Mouse (Mus musculus) midbrain, embryonic 12.5 days (tissue): ENCODE data around the gene Hist3h2a. TPM values are rescaled to one million over a fixed set of nuclear protein-coding genes. Genes with fewer than 3 reads are reported as not detected.
A peak's percentile ranks its signal among the peaks of the same experiment; 100 is the strongest.

Experiments used
- ATAC-seq: fragments of 200-750 bp; cut with Nextera tagmentation; 2 replicates; pipeline ENCODE4 v1.8.0; 2017; ENCODE audit warnings: low read depth, moderate TSS enrichment, moderate library complexity; ENCODE audit not compliant: low FRiP score
- H3K27ac ChIP-seq: fragments of 300-500 bp; sonication (generic); replicated peaks from 2 replicates; pipeline ENCODE4 v1.5.1; 2016; ENCODE audit warnings: mild to moderate bottlenecking
- H3K27me3 ChIP-seq: fragments of 300-500 bp; sonication (generic); 2 replicates; pipeline ENCODE4 v1.6.1; 2016; ENCODE audit warnings: mild to moderate bottlenecking
- H3K36me3 ChIP-seq: fragments of 300-500 bp; sonication (generic); 2 replicates; pipeline ENCODE4 v1.6.1; 2016
- H3K4me1 ChIP-seq: fragments of 300-500 bp; sonication (generic); 2 replicates; pipeline ENCODE4 v1.6.1; 2016
- H3K4me2 ChIP-seq: fragments of 300-500 bp; sonication (generic); replicated peaks from 2 replicates; pipeline ENCODE4 v1.6.1; 2016; ENCODE audit warnings: mild to moderate bottlenecking, moderate library complexity
- H3K4me3 ChIP-seq: fragments of 300-500 bp; sonication (generic); 2 replicates; pipeline ENCODE4 v1.5.1; 2016; ENCODE audit warnings: mild to moderate bottlenecking
- H3K9ac ChIP-seq: fragments of 300-500 bp; sonication (generic); replicated peaks from 2 replicates; pipeline ENCODE4 v1.6.1; 2016; ENCODE audit warnings: mild to moderate bottlenecking, moderate library complexity
- H3K9me3 ChIP-seq: fragments of 300-500 bp; sonication (generic); 2 replicates; pipeline ENCODE4 v1.6.1; 2016; ENCODE audit warnings: mild to moderate bottlenecking
- WGBS: fragments of 180-500 bp; shearing (Covaris S2); methylation state at CpG from one replicate; pipeline ENCODE4 v1.1.7; 2016; 5-methylcytosine and 5-hydroxymethylcytosine counted together
- polyA plus RNA-seq: library from polyadenylated mRNA; unstranded; fragments of >200 nt; fragmentation: Nextera tagmentation; extraction: Ambion mirVana; gene quantifications from 2 replicates; pipeline ENCODE4 v1.2.1, GENCODE M21; 2016

Gene Hist3h2a
- polyA plus RNA-seq, 1 experiment from 2014 or later = 87.5 TPM

DNA sequence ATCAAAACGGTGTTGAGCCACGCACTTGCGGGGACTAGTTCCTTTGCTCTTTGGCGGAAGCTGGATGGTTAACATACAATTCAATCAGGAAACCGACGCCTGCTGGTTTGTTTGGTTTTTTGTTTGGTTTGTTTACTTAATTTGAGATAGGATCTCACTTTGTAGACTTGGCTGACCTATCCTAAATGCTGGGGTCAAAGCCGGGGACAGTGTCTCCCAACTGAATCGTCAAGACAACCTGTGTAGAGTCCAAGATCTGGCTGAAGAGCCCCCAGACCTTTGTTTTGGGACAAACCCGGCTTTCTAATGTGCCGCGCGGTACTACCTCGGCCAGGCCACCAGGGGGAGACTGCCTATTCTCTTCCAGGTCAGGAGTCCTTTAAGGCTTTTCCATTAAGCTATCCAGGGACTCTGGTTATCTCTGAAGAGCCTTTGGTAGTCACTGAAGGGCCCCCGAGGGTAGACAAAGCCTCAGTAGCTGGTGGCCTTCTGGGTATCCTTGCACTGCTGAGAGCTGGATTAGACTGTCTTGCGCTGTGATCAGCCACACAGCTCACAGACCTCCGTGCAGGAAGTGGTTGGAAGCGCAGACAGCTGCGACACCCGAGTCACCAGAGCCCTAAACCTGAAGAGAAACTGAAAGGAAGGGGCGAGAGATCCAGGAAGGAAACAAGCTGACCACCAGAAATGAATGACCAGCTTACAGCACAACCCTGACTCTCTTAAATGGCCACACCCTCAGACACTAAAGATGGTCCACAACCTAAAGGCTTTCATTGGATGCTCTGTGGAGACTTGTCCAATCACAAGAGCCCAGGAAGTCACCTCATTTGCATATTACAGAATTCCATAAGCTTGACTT is 26.5 kb upstream of the Hist3h2a start:
- H3K27me3 ChIP-seq = no peaks in the 10 kb centered on the region
- H3K9me3 ChIP-seq = no peaks in the 10 kb centered on the region
- ATAC-seq = peak; percentile 68; the same call in 1 of the 2 replicates
- no peak overlapping the region for H3K9ac ChIP-seq
- peaks cover 21% of the 10 kb centered on the region for H3K36me3 ChIP-seq
- no peak overlapping the region for H3K4me3 ChIP-seq
- 0 out of 2 replicates have a peak, but pooled peaks cover 2% of the 10 kb centered on the region for H3K4me1 ChIP-seq
- peak overlapping the region; percentile 21; the same call in 1 of the 2 replicates for H3K4me2 ChIP-seq
- WGBS = 35% methylated on average over 20 of the region's 20 CpGs
- H3K27ac ChIP-seq = peak overlapping the region; percentile 60; the same call in 1 of the 2 replicates

DNA sequence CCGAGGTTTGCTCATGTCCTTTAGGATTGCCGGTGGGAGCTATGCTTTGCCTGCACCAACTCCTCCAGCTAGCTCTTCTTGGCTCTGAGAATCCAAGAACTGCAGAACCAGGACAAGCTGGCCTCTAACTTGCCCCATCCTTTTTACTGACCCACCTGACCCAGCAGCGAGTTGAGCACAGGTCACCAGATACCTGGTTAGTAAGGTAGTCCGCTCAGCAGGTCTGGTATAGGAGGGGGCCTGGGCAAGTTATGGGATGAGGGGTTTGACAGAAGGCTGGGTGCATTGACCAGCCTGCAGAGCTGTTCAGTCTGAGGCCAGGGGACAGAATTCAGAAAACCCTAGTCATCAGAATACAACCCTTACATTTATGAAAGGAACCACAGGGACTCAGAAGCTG is 25.4 kb upstream of the Hist3h2a start:
- Histone ChIP-seq H3K4me2 (no peak overlapping the region), H3K36me3 (peaks cover 31% of the 10 kb centered on the region), H3K27me3 (no peaks in the 10 kb centered on the region), H3K9ac (no peak overlapping the region), H3K4me3 (no peak overlapping the region), H3K9me3 (no peaks in the 10 kb centered on the region), H3K27ac (no peak overlapping the region), H3K4me1 (0 out of 2 replicates have a peak, but pooled peaks cover 2% of the 10 kb centered on the region)
- no peak for ATAC-seq
- 76% methylated on average over 4 of the region's 4 CpGs for WGBS

DNA sequence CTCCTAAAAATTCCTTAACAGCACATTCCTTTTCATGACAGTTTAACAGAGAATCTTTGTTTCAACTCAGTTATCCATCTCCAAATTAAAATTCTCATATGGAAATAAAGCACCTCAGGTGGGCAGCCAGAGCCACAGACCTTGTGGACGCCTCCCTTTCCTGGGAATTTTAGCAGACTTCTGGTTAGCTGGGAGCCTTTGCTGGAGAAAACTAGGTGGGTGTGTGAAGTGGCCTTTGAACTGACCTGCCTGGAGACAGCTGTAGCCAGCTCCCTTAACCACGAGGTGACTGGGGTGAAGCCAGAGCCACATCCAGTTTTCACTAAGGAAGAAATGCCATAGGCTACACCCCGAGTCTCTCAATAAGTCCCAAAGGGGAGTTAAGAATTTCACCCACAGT is 24.8 kb upstream of the Hist3h2a start:
- Histone ChIP-seq H3K4me2 (no peak overlapping the region), H3K27ac (no peak overlapping the region), H3K27me3 (no peaks in the 10 kb centered on the region), H3K9me3 (no peaks in the 10 kb centered on the region), H3K36me3 (peaks cover 37% of the 10 kb centered on the region), H3K4me3 (no peak overlapping the region), H3K4me1 (0 out of 2 replicates have a peak, but pooled peaks cover 2% of the 10 kb centered on the region), H3K9ac (no peak overlapping the region)
- 70% methylated on average over 3 of the region's 3 CpGs for whole genome bisulfite sequencing
- no peak for ATAC-seq

DNA sequence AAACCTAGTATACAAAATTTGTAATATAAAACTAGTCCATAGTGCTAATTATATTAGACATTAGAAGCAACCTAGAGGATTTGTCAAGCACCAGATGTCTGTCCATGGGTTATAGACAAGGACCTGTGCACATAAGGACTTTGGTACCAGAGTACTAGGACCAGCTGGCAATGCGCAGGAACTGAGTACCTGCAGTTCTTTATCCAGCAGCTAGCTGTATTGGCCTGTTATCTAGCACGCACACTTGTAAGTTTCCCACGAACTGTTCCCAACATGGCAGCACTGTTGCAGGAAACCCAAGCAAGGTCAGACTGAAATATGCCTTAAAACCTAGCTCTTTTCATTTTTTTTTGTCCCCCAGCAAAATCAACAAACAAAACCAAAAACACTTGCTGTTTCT is 24.2 kb upstream of the Hist3h2a start:
- Histone ChIP-seq H3K36me3 (peaks cover 41% of the 10 kb centered on the region), H3K27me3 (no peaks in the 10 kb centered on the region), H3K4me3 (no peak overlapping the region), H3K4me1 (0 out of 2 replicates have a peak, but pooled peaks cover 2% of the 10 kb centered on the region), H3K27ac (no peak overlapping the region), H3K4me2 (no peak overlapping the region), H3K9me3 (no peaks in the 10 kb centered on the region), H3K9ac (no peak overlapping the region)
- WGBS = 92% methylated on average over 3 of the region's 3 CpGs
- no peak for ATAC-seq

DNA sequence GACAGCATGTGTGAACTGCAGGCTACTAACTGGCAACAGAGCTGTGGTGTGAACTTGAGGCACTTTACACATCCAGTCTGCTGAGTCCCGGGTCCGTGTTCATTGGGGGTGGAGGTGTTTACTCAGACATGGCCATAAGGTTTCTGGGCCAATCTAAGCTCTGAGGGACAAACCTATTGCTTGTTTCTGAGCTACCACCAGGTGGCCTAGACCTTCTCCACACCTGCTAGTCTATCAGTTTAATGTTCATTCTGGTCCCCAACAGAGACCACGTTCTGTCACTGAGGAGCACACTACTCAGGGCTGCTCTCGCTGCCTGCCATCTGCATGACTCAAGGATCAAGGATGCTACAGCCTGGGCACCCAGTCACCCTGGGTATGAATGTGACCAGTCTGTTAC is 22.9 kb upstream of the Hist3h2a start:
- no peak for ATAC-seq
- Histone ChIP-seq H3K27me3 (no peaks in the 10 kb centered on the region), H3K36me3 (peaks cover 53% of the 10 kb centered on the region), H3K4me3 (no peak overlapping the region), H3K4me2 (no peak overlapping the region), H3K9ac (no peak overlapping the region), H3K9me3 (no peaks in the 10 kb centered on the region), H3K4me1 (peaks cover 7% of the 10 kb centered on the region), H3K27ac (no peak overlapping the region)
- 91% methylated on average over 4 of the region's 4 CpGs for WGBS

DNA sequence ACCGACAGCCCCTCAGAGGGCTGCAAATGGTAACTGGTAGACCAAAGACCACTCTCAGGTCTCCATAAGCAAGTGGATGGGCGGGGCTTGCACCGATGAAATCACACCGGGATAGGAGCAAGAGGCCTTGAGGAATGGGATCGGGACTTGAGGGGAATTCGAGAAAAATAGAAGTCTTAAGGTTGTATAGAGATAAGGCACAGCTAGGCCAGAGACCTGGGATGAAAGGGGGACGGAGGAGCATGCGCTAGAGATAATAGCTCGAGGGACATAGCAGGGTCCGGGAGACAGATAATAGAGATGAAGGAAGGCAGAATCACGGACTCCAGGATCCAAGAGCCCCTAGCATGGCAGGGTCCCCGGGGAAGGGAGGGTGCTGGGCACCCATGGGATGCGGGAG is 16.6 kb upstream of the Hist3h2a start:
- peak overlapping the region; percentile 91 for H3K4me2 ChIP-seq
- peaks cover 24% of the 10 kb centered on the region for H3K4me1 ChIP-seq
- no peaks in the 10 kb centered on the region for H3K27me3 ChIP-seq
- WGBS = under 1% methylated on average over 13 of the region's 13 CpGs
- H3K9me3 ChIP-seq = no peaks in the 10 kb centered on the region
- no peak for ATAC-seq
- peak overlapping the region; percentile 99 for H3K9ac ChIP-seq
- peaks cover 36% of the 10 kb centered on the region for H3K36me3 ChIP-seq
- peak overlapping the region; percentile 97 for H3K4me3 ChIP-seq
- H3K27ac ChIP-seq = peak overlapping the region; percentile 92

DNA sequence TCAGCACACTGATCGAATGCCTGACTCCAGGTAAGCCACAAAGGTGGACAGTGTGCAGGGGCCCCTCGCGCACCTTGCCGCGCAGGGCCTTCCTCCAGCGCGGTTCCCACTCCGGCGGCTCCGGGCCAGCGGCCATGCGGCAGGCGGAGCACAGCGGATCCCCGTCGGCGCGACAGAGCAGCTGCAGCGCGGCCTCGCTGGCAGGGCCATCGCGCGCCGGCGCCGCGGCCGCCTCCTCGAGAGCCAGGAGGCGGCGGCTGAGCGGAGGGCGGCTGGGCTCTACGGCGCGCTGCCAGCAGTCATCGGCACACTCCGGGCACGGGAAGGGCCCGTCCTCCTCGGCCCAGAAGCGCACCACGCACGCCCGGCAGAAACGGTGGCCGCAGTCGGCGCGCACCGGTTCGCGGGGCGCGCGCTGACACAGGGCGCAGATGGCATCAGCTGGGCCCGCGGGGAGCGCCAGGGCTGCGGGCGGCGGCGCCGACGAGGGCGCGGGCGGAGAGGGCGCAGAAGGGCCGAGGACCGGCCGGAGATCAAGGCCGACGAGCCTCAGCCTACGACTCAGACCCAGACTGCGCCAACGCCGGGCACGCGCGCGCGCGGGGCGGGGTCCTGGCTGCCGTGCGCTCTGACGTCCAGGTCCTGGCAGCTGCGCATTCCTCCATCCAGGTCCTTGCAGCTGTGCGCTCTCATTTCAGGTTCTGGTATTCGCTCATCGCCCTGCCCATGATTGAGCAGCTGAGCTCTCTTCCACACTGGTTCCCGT is 16.0 kb upstream of the Hist3h2a start, which contains the start of gene Rnf187:
TSS of gene Rnf187 (minus strand) at position 595 of the 766 bp plus-strand sequence.
- peaks cover 30% of the 10 kb centered on the region for H3K36me3 ChIP-seq
- no peaks in the 10 kb centered on the region for H3K27me3 ChIP-seq
- WGBS = under 1% methylated on average over 71 of the region's 95 CpGs
- peak within 1 kb of the TSS; percentile 92 for H3K27ac ChIP-seq
- H3K9me3 ChIP-seq = no peaks in the 10 kb centered on the region
- H3K4me3 ChIP-seq = peak within 1 kb of the TSS; percentile 97
- ATAC-seq = peak; percentile 97
- peaks cover 24% of the 10 kb centered on the region for H3K4me1 ChIP-seq
- peak within 1 kb of the TSS; percentile 91 for H3K4me2 ChIP-seq
- peak within 1 kb of the TSS; percentile 99 for H3K9ac ChIP-seq

DNA sequence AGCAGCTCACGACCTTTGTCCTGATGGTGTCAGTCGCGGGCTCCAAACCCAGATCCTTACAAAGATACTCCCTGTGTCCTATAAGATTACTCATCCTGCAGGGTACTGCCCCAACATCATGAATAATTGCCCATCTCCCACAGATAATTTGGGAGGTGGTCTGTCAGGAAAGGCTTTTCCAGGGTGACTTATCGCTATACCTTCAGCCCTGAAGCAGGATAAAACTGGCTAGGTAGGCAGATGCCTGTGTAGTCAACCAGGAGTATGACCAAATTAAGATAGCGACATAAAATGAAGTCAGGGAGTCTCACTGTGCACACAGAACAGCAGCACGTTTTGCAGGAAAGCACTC is 15.4 kb upstream of the Hist3h2a start:
- Histone ChIP-seq H3K9ac (peak overlapping the region; percentile 99), H3K9me3 (no peaks in the 10 kb centered on the region), H3K4me2 (peak overlapping the region; percentile 91), H3K4me1 (peaks cover 24% of the 10 kb centered on the region), H3K27ac (peak overlapping the region; percentile 92), H3K36me3 (peaks cover 24% of the 10 kb centered on the region), H3K4me3 (peak overlapping the region; percentile 97), H3K27me3 (no peaks in the 10 kb centered on the region; the same call in 1 of the 2 replicates)
- ATAC-seq = no peak; the same call in 1 of the 2 replicates
- 17% methylated on average over 6 of the region's 6 CpGs for WGBS

DNA sequence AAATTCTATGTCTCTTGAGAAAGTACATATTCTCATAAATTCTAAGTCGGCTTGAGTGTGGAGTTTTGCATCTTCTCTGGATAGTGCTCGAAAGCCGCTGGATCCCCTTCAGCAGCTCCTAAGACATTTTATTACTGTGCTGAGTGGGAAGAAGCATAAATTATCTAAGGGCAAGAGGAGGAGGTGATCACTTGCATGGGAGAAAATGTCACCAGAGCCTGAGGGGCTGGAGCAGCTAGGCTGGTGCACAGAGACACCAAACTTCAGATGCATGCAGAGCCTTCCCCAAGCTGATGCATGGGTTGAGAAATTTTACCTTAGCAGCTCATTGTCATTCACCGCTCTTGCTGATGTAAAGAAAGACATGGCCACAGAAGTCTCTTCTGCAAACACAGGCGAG is 10.3 kb upstream of the Hist3h2a start:
- no peaks in the 10 kb centered on the region for H3K9me3 ChIP-seq
- 82% methylated on average over 5 of the region's 5 CpGs for WGBS
- H3K27ac ChIP-seq = no peak overlapping the region
- H3K9ac ChIP-seq = no peak overlapping the region
- ATAC-seq = no peak
- H3K4me3 ChIP-seq = no peak overlapping the region
- H3K36me3 ChIP-seq = no peaks in the 10 kb centered on the region
- H3K4me1 ChIP-seq = peaks cover 11% of the 10 kb centered on the region
- H3K27me3 ChIP-seq = no peaks in the 10 kb centered on the region; the same call in 1 of the 2 replicates
- no peak overlapping the region for H3K4me2 ChIP-seq

DNA sequence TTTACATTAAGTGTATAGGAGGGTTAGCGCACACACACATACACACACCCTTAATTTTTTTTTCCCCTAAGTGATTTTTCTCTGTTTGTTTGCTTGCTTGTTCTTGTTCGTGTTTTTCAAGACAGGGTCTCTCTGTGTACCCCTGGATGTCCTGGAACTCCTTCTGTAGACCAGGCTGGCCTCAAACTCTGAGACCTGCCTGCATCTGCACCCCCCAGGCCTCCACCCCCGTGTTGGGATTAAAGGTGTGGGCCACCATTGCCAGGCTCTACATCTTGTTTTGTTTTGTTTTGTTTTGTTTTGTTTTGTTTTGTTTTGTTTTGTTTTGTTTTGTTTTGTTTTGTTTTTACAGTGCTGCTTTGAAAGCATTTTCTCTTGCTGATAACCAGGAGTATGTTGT is 7.2 kb upstream of the Hist3h2a start:
- peak overlapping the region; percentile 99 for H3K27ac ChIP-seq
- no peak for ATAC-seq
- 82% methylated on average over 3 of the region's 3 CpGs for WGBS
- H3K36me3 ChIP-seq = no peaks in the 10 kb centered on the region
- no peaks in the 10 kb centered on the region for H3K9me3 ChIP-seq
- H3K4me1 ChIP-seq = peaks cover 18% of the 10 kb centered on the region
- peak overlapping the region; percentile 58; the same call in 1 of the 2 replicates for H3K4me2 ChIP-seq
- H3K4me3 ChIP-seq = no peak overlapping the region
- H3K9ac ChIP-seq = peak overlapping the region; percentile 24; the same call in 1 of the 2 replicates
- no peaks in the 10 kb centered on the region; the same call in 1 of the 2 replicates for H3K27me3 ChIP-seq

DNA sequence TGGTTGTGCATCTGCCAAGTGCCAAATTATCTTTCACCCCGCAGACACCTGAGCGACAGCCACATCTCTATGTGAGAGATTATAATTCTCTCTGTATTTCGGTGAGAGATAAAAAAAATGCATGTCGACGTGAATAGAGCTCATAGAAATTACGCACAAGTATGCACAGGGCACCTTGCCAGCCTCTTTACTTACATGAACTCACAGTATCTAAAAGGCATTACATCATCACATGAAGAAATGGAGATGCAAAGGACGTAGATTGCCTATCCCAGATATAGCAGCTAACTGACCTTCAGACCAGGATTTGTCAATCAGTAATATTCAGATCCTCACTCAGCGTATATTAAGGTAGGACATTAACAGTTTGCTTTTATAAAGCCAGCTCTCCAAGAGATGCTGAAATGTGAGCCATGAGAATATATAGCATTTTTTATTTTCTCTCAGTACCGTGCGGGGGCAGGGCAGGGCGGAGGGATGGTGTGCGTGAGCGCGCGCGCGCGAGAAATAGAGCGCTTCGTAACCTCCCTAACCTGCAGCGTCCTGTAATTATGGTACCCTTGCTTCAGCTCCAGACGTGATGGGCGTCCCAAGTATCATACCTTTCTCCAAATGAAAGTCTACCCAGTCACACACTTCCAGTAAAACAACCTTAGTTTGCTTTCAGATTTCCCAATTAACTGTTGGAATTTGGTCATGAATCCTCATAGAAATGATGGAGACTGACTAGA is 6.5 kb upstream of the Hist3h2a start:
- 17% methylated on average over 23 of the region's 23 CpGs for WGBS
- ATAC-seq = peak; percentile 64

More for the DNA sequence above, 6.5 kb upstream of the Hist3h2a start:
- Histone ChIP-seq H3K4me1 (peaks cover 21% of the 10 kb centered on the region), H3K4me2 (peak overlapping the region; percentile 58), H3K9me3 (no peaks in the 10 kb centered on the region), H3K27ac (peak overlapping the region; percentile 99), H3K4me3 (peak overlapping the region; percentile 68), H3K9ac (peak overlapping the region; percentile 71), H3K36me3 (no peaks in the 10 kb centered on the region), H3K27me3 (no peaks in the 10 kb centered on the region; the same call in 1 of the 2 replicates)
